ENCODE assay signal across 10 mouse cellular contexts in the genomic region with DNA sequence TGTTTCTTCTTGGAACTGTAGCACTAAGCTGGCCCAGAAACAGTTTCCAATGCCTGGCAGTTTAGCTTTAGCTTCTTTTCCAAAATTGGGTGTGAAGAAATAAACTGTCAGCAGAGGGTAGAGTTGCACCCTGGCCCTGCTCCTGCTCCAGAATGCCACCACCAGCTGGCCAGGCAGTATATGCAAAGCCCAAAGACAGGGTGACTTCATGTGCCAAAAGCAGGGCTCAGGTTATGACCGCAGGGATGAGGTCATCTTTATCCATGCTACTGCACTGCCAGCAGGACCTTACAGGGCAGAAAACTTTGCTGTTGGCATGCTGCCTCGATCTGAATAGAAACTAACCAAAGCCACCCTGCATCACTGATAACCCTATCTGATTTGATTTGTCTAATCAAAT.
DNase-seq lines count a peak whose midpoint lies in the region; ATAC-seq and TF ChIP-seq lines count a peak whose summit lies in the region.
"Had no signal": no experiment of that assay in that cellular context is flagged by ENCODE, and none has a peak within 500 bp of the region (broad histone marks: within the 10 kb centered on the region; RNA-seq: fewer than 3 reads in every experiment).

No protein-coding gene starts in this region.

- H3K27me3 ChIP-seq in kidney, adult 2 months (replicated peaks; ENCODE audit: control insufficient read depth, insufficient read depth, low read length) = no peaks in the 10 kb centered on the region
- H3K27me3 ChIP-seq in lung, postnatal 0 days (replicated peaks; ENCODE audit: insufficient read depth, low read length) = no peaks in the 10 kb centered on the region
- H3K27me3 ChIP-seq: limb, embryonic 15.5 days had no signal

- no peaks in the 10 kb centered on the region for H3K4me1 ChIP-seq in kidney, adult 2 months (ENCODE audit: control insufficient read depth, insufficient read depth, low read length)
- no peaks in the 10 kb centered on the region; the same call in 1 of the 2 replicates for H3K4me1 ChIP-seq in lung, postnatal 0 days (ENCODE audit: insufficient read depth, low read depth, low read length)

- TF ChIP-seq CTCF in kidney, adult 2 months (conservative IDR thresholded peaks at IDR 0.05; ENCODE audit: insufficient read depth, insufficient read length, low read depth, low read length) = no peak; the same call in 1 of the 2 replicates
- peak; percentile 34 for TF ChIP-seq CTCF in gastrocnemius, adult 2 months (IDR thresholded peaks at IDR 0.05)
- peak; percentile 19; the same call in 1 of the 2 replicates for TF ChIP-seq CTCF in lung, postnatal 0 days (IDR thresholded peaks at IDR 0.05)

- no peaks in the 10 kb centered on the region for H3K9me3 ChIP-seq in lung, postnatal 0 days (ENCODE audit: low read length)
- H3K9me3 ChIP-seq: limb, embryonic 15.5 days had no signal

- TF ChIP-seq EP300 in lung, postnatal 0 days (IDR thresholded peaks at IDR 0.05) = no peak

- peak; percentile 29 for DNase-seq in kidney, adult 2 months
- DNase-seq in kidney, adult 8-10 months = no peak
- DNase-seq in adrenal gland, postnatal 10 days = peak; percentile 65
- peak; percentile 86 for DNase-seq in gastrocnemius, adult 2 months
- no peak for DNase-seq in lung, postnatal 0 days (ENCODE audit: low spot score)
- no peak for DNase-seq in frontal cortex, postnatal 10 days (ENCODE audit: low spot score in 2 of 2)
- DNase-seq in right cerebral cortex, adult 18-20 months = no peak
- DNase-seq in layer of hippocampus, adult 9-10 months (ENCODE audit: low spot score) = no peak

- no peak for TF ChIP-seq POLR2A in kidney, adult 2 months (IDR thresholded peaks at IDR 0.05; ENCODE audit: low read depth, low read length)

- no peak overlapping the region for H3K9ac ChIP-seq in lung, postnatal 0 days (replicated peaks; ENCODE audit: low read depth)
- H3K9ac ChIP-seq: limb, embryonic 15.5 days had no signal

- WGBS in kidney, adult 2 months = 42% methylated on average over 2 of the region's 2 CpGs
- WGBS in lung, postnatal 0 days = 62% methylated on average over 2 of the region's 2 CpGs

- intact Hi-C loops in gastrocnemius, adult 2 months (cut with DNase I) = loop anchor here (10.0 kb wide), 1 partner anchor 59 kb away; no protein-coding TSS in a partner anchor

- no peaks in the 10 kb centered on the region for H3K36me3 ChIP-seq in kidney, adult 2 months (ENCODE audit: control insufficient read depth, insufficient read depth, low read length)
- H3K36me3 ChIP-seq in lung, postnatal 0 days (ENCODE audit: insufficient read depth, low read length) = no peaks in the 10 kb centered on the region
- H3K36me3 ChIP-seq: limb, embryonic 15.5 days had no signal

- no peak overlapping the region for H3K4me3 ChIP-seq in kidney, adult 2 months (ENCODE audit: insufficient read depth, low read depth, low read length)
- H3K4me3 ChIP-seq in gastrocnemius, adult 2 months = peak overlapping the region; percentile 30
- H3K4me3 ChIP-seq in lung, postnatal 0 days (ENCODE audit: low read depth, low read length) = no peak overlapping the region
- H3K4me3 ChIP-seq: limb, embryonic 15.5 days had no signal

- H3K27ac ChIP-seq in kidney, adult 2 months (ENCODE audit: insufficient read depth, low read depth, low read length) = no peak overlapping the region
- H3K27ac ChIP-seq in gastrocnemius, adult 2 months = peak overlapping the region; percentile 95
- H3K27ac ChIP-seq in lung, postnatal 0 days (ENCODE audit: low read length) = no peak overlapping the region
- H3K27ac ChIP-seq: limb, embryonic 15.5 days had no signal

- H3K4me2 ChIP-seq in lung, postnatal 0 days (replicated peaks; ENCODE audit: low read depth, low read length) = no peak overlapping the region
- H3K4me2 ChIP-seq: limb, embryonic 15.5 days had no signal

- ATAC-seq in lung, postnatal 0 days = peak; percentile 48
- ATAC-seq: midbrain, embryonic 16.5 days had no signal

Comparison
In these comparisons a context has a peak if more than half of its experiments do, and no peak if none do; other contexts are left out.
1. DNase-seq: peak in kidney, adult 2 months (single experiment), adrenal gland, postnatal 10 days (single experiment) and gastrocnemius, adult 2 months (single experiment); none in kidney, adult 8-10 months (0 of 2), lung, postnatal 0 days (single experiment), frontal cortex, postnatal 10 days (0 of 2), right cerebral cortex, adult 18-20 months (single experiment) and layer of hippocampus, adult 9-10 months (single experiment).